Mouse (Mus musculus): ENCODE measurements around the gene Atg7. TPM values are rescaled to one million over a fixed set of nuclear protein-coding genes. Genes with fewer than 3 reads are reported as not detected.

Atg7 gene
- polyA plus RNA-seq, 1 experiment from 2014 or later = 10.9 TPM

GRCm38 (mm10) chr6:114788663-114789062, 145.8 kb downstream of the Atg7 start:
- Histone ChIP-seq H3K36me3 (replicated peaks; ENCODE audit: insufficient read depth, low read length) (no peaks in the 10 kb centered on the region), H3K9me3 (ENCODE audit: low read length) (no peaks in the 10 kb centered on the region), H3K4me3 (ENCODE audit: low read depth, low read length) (no peak overlapping the region), H3K4me2 (ENCODE audit: low read depth, low read length) (no peak overlapping the region), H3K9ac (replicated peaks) (no peak overlapping the region), H3K4me1 (ENCODE audit: insufficient read depth) (no peaks in the 10 kb centered on the region), H3K27ac (ENCODE audit: low read depth) (no peak overlapping the region), H3K27me3 (ENCODE audit: insufficient read depth, low read length) (no peaks in the 10 kb centered on the region)
- TF ChIP-seq CTCF (IDR thresholded peaks at IDR 0.05; ENCODE audit: low read depth) (no peak), EP300 (IDR thresholded peaks at IDR 0.05; ENCODE audit: low read depth) (no peak)
- WGBS (ENCODE audit: insufficient replicate concordance) = 68% methylated on average over 4 of the region's 4 CpGs
- no peak for DNase-seq
- no peak for ATAC-seq

DNA sequence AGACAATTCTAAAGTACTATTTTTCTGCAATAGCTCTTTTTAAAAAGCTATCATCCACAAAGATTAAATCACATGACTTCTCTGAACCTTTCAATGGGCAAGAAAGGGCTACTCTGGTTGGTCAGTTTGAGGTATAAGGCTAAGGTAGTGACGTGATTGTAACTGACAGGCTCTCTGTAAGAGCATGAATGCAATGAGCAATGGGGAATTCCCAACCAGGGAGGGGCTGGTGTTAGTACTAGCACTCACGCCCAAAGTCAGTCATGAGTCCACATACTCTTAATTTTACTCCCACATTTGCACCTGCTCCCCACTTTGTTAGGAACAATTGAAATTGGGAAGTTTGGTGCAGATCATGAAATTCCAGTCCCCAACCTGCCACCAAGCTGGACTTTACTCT, 147.2 kb downstream of the Atg7 start:
- no peaks in the 10 kb centered on the region for H3K4me1 ChIP-seq (ENCODE audit: insufficient read depth)
- no peak overlapping the region for H3K27ac ChIP-seq (ENCODE audit: low read depth)
- TF ChIP-seq CTCF (IDR thresholded peaks at IDR 0.05; ENCODE audit: low read depth) = no peak
- no peak for TF ChIP-seq EP300 (IDR thresholded peaks at IDR 0.05; ENCODE audit: low read depth)
- no peak for ATAC-seq
- H3K27me3 ChIP-seq (ENCODE audit: insufficient read depth, low read length) = no peaks in the 10 kb centered on the region
- no peaks in the 10 kb centered on the region for H3K9me3 ChIP-seq (ENCODE audit: low read length)
- H3K4me2 ChIP-seq (ENCODE audit: low read depth, low read length) = no peak overlapping the region
- no peak for DNase-seq
- no peaks in the 10 kb centered on the region for H3K36me3 ChIP-seq (replicated peaks; ENCODE audit: insufficient read depth, low read length)
- 79% methylated on average over 2 of the region's 2 CpGs for WGBS (ENCODE audit: insufficient replicate concordance)
- no peak overlapping the region for H3K4me3 ChIP-seq (ENCODE audit: low read depth, low read length)
- no peak overlapping the region for H3K9ac ChIP-seq (replicated peaks)

- 69% methylated on average over 7 of the region's 7 CpGs for WGBS (ENCODE audit: insufficient replicate concordance)
- Histone ChIP-seq H3K27ac (ENCODE audit: low read depth) (no peak overlapping the region), H3K4me3 (ENCODE audit: low read depth, low read length) (no peak overlapping the region), H3K9ac (replicated peaks) (no peak overlapping the region), H3K4me1 (ENCODE audit: insufficient read depth) (no peaks in the 10 kb centered on the region), H3K36me3 (replicated peaks; ENCODE audit: insufficient read depth, low read length) (no peaks in the 10 kb centered on the region), H3K4me2 (ENCODE audit: low read depth, low read length) (no peak overlapping the region), H3K27me3 (ENCODE audit: insufficient read depth, low read length) (no peaks in the 10 kb centered on the region), H3K9me3 (ENCODE audit: low read length) (no peaks in the 10 kb centered on the region)
- DNase-seq (no peak), ATAC-seq (no peak)
- TF ChIP-seq CTCF (IDR thresholded peaks at IDR 0.05; ENCODE audit: low read depth) = no peak
- TF ChIP-seq EP300 (IDR thresholded peaks at IDR 0.05; ENCODE audit: low read depth) = no peak
These were observed 148.0 kb downstream of the Atg7 start for GRCm38 (mm10) chr6:114790902-114791301.

- H3K4me1 ChIP-seq (ENCODE audit: insufficient read depth) = no peaks in the 10 kb centered on the region
- H3K4me2 ChIP-seq (ENCODE audit: low read depth, low read length) = no peak overlapping the region
- TF ChIP-seq CTCF (IDR thresholded peaks at IDR 0.05; ENCODE audit: low read depth) (no peak), EP300 (IDR thresholded peaks at IDR 0.05; ENCODE audit: low read depth) (no peak)
- no peaks in the 10 kb centered on the region for H3K9me3 ChIP-seq (ENCODE audit: low read length)
- H3K9ac ChIP-seq (replicated peaks) = no peak overlapping the region
- H3K27ac ChIP-seq (ENCODE audit: low read depth) = no peak overlapping the region
- DNase-seq (no peak), ATAC-seq (no peak)
- WGBS (ENCODE audit: insufficient replicate concordance) = 77% methylated on average over 4 of the region's 4 CpGs
- H3K4me3 ChIP-seq (ENCODE audit: low read depth, low read length) = no peak overlapping the region
- no peaks in the 10 kb centered on the region for H3K27me3 ChIP-seq (ENCODE audit: insufficient read depth, low read length)
- no peaks in the 10 kb centered on the region for H3K36me3 ChIP-seq (replicated peaks; ENCODE audit: insufficient read depth, low read length)
These were observed 148.9 kb downstream of the Atg7 start for GRCm38 (mm10) chr6:114791846-114792245.

DNA sequence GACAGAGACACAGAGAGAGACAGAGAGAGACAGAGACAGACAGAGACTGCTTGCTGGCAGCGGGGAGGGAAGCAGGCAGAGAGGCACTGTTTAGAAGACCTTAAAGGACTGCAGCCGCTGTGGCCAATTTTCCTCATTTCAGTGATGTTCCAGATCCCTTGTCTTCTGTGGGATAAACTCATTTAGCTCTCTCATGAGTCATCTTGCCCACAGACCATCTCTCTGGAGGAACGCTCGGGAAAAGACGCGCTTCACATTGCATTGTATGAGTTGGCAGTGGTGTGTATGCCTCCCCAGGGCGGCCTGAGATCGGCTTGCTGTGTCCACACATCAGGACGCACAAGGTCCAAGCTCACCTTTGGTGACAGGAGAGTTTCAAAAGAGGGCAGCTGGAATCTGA, 151.8 kb downstream of the Atg7 start:
- no peaks in the 10 kb centered on the region for H3K36me3 ChIP-seq (replicated peaks; ENCODE audit: insufficient read depth, low read length)
- no peak overlapping the region for H3K4me2 ChIP-seq (ENCODE audit: low read depth, low read length)
- H3K27me3 ChIP-seq (ENCODE audit: insufficient read depth, low read length) = no peaks in the 10 kb centered on the region
- no peak overlapping the region for H3K9ac ChIP-seq (replicated peaks)
- no peaks in the 10 kb centered on the region for H3K4me1 ChIP-seq (ENCODE audit: insufficient read depth)
- H3K27ac ChIP-seq (ENCODE audit: low read depth) = no peak overlapping the region
- H3K4me3 ChIP-seq (ENCODE audit: low read depth, low read length) = no peak overlapping the region
- ATAC-seq = no peak
- no peaks in the 10 kb centered on the region for H3K9me3 ChIP-seq (ENCODE audit: low read length)
- WGBS (ENCODE audit: insufficient replicate concordance) = 87% methylated on average over 9 of the region's 9 CpGs
- DNase-seq = no peak
- TF ChIP-seq EP300 (IDR thresholded peaks at IDR 0.05; ENCODE audit: low read depth) (no peak), CTCF (IDR thresholded peaks at IDR 0.05; ENCODE audit: low read depth) (no peak)

DNA sequence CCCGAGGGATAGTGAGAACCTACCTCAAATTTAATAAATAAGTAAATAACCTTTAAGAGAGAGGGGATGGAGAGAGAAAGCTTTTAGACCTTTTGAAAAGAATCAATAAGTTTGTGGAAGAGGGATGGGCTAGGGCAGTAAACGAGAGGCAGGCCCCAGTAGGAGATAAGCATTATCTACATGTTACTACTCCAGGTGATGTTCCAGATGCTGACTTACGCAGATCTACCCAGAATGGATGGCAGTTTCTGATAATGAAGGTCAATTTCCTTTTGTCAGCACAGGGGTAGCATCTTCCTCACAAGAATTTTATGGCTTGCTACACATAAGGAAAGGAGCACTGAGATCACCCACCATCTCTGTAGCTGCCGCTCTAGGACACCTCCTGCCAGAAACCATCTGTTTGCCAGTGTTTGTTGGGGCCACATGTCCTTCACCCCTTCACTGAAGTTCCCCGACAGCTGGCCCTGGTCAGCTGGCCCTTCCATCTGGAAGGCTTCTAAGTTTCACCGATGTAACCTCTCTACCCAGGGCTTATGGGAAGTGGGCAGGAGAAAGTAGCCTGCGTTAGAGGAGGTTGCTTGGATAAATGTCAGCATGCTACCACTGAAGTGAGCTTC, 152.9 kb downstream of the Atg7 start:
- Histone ChIP-seq H3K9ac (replicated peaks) (no peak overlapping the region), H3K27me3 (ENCODE audit: insufficient read depth, low read length) (no peaks in the 10 kb centered on the region), H3K36me3 (replicated peaks; ENCODE audit: insufficient read depth, low read length) (no peaks in the 10 kb centered on the region), H3K4me1 (ENCODE audit: insufficient read depth) (no peaks in the 10 kb centered on the region), H3K4me3 (ENCODE audit: low read depth, low read length) (no peak overlapping the region), H3K9me3 (ENCODE audit: low read length) (no peaks in the 10 kb centered on the region), H3K4me2 (ENCODE audit: low read depth, low read length) (no peak overlapping the region), H3K27ac (ENCODE audit: low read depth) (no peak overlapping the region)
- no peak for TF ChIP-seq CTCF (IDR thresholded peaks at IDR 0.05; ENCODE audit: low read depth)
- no peak for TF ChIP-seq EP300 (IDR thresholded peaks at IDR 0.05; ENCODE audit: low read depth)
- 75% methylated on average over 7 of the region's 7 CpGs for WGBS (ENCODE audit: insufficient replicate concordance)
- ATAC-seq (no peak), DNase-seq (no peak)

DNA sequence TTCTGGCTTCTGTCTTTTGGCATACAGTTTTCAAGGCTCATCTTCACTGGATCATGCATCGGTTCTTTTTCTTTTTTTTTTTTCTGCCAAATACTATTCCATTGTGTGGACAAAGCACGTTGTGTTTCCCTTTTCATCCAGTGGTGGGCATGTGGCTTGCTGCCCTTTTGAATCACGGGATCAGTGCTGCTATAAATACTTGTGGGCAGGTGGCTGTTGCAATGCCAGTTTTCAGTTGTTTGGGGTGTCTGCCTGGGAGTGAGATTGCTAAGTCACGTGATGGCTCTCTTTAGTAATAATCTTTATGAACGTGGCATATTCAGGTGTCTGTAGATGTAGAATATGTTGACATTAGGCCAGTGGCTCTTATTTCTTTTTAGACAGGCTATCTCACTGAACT, 155.0 kb downstream of the Atg7 start:
- TF ChIP-seq CTCF (IDR thresholded peaks at IDR 0.05; ENCODE audit: low read depth) = no peak
- no peak for TF ChIP-seq EP300 (IDR thresholded peaks at IDR 0.05; ENCODE audit: low read depth)
- H3K27me3 ChIP-seq (ENCODE audit: insufficient read depth, low read length) = no peaks in the 10 kb centered on the region
- DNase-seq (no peak), ATAC-seq (no peak)
- no peak overlapping the region for H3K27ac ChIP-seq (ENCODE audit: low read depth)
- 53% methylated on average over 5 of the region's 5 CpGs for WGBS (ENCODE audit: insufficient replicate concordance)
- H3K4me1 ChIP-seq (ENCODE audit: insufficient read depth) = no peaks in the 10 kb centered on the region
- H3K4me3 ChIP-seq (ENCODE audit: low read depth, low read length) = no peak overlapping the region
- H3K9me3 ChIP-seq (ENCODE audit: low read length) = no peaks in the 10 kb centered on the region
- H3K36me3 ChIP-seq (replicated peaks; ENCODE audit: insufficient read depth, low read length) = no peaks in the 10 kb centered on the region
- H3K9ac ChIP-seq (replicated peaks) = no peak overlapping the region
- H3K4me2 ChIP-seq (ENCODE audit: low read depth, low read length) = no peak overlapping the region
